Comparison of ENCODE assay signal across 1 mouse cellular context in the genomic region with DNA sequence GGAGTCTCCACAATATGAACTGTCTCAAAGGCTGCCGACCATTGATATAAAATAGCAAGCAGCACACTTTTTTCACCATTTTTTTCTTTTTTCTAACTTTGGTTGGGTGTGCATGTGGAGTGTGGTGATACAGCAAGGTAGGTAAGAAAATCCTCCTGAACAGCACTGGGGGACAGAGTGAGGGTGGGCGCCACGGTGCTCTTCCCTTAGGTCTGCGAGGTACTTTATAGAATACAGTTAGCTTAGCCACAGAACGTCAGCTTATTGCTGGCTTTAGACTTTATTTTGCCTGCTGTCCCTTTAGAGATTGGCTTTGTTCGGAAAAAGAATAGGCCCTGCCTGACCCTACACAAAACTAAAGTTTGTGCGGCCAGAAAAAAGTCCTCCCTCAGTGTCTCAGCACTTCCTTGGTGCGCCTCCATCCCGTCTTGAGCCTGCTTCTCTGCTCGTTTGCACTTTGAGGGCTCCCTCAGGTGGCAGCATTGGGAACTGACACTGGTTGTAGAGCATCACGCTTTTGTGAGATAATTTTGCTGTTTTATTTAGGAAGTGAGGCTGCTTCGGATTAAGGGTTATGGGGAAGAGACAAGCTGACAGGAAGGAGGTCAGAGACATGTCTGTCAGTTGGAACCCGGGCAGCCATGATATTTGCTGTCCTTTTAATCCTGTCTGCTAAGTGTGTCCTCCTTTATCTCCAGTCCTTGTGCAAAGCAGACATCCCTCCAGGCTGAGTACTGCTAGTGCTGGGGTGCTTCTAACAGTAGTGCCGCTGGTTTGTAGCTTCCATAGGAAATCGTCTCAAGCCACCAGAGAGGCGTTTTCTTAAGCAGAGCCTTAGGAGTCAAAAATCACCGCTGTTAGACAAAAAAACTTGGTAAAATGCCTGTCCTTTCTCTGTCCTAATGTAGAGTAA.
TF ChIP-seq lines count a peak whose summit lies in the region.

No protein-coding gene starts in this region.

TF ChIP-seq in CH12.LX, 34 proteins besides CTCF, POLR2A, EP300 and RAD21 (continued from another document):
- TF ChIP-seq JUND (conservative IDR thresholded peaks at IDR 0.05; ENCODE audit: low read depth, low read length) (no peak), ZNF384 (IDR thresholded peaks at IDR 0.05; ENCODE audit: low read depth, low read length) (no peak), MXI1 (IDR thresholded peaks at IDR 0.05; ENCODE audit: low read depth, low read length) (no peak), SMC3 (IDR thresholded peaks at IDR 0.05; ENCODE audit: low read depth, low read length) (peak; percentile 96), USF2 (conservative IDR thresholded peaks at IDR 0.05; ENCODE audit: low read depth, low read length) (no peak), RCOR1 (conservative IDR thresholded peaks at IDR 0.05; ENCODE audit: low read depth, low read length) (no peak), E2F4 (IDR thresholded peaks at IDR 0.05; ENCODE audit: insufficient replicate concordance, low read depth, low read length) (no peak), IRF4 (IDR thresholded peaks at IDR 0.05; ENCODE audit: low read depth, low read length) (peak; percentile 14; the same call in 1 of the 2 replicates), MAFK (IDR thresholded peaks at IDR 0.05; ENCODE audit: insufficient replicate concordance, low read length) (no peak), TCF12 (IDR thresholded peaks at IDR 0.05; ENCODE audit: low read depth, low read length) (no peak), CHD1 (IDR thresholded peaks at IDR 0.05; ENCODE audit: low read depth, low read length) (no peak), PAX5 (IDR thresholded peaks at IDR 0.05; ENCODE audit: low read length) (no peak), TBP (conservative IDR thresholded peaks at IDR 0.05; ENCODE audit: low read depth, low read length) (no peak), NRF1 (IDR thresholded peaks at IDR 0.05; ENCODE audit: low read depth, low read length) (no peak), HCFC1 (IDR thresholded peaks at IDR 0.05; ENCODE audit: low read depth, low read length) (no peak), MYC (IDR thresholded peaks at IDR 0.05; ENCODE audit: low read depth, low read length) (no peak; the same call in 1 of the 2 replicates), MEF2A (IDR thresholded peaks at IDR 0.05; ENCODE audit: borderline replicate concordance, low read depth, low read length) (peak; percentile 11; the same call in 1 of the 2 replicates), MAZ (IDR thresholded peaks at IDR 0.05; ENCODE audit: low read depth, low read length) (no peak), SIN3A (IDR thresholded peaks at IDR 0.05; ENCODE audit: low read length) (no peak), KAT2A (IDR thresholded peaks at IDR 0.05; ENCODE audit: insufficient replicate concordance, low read length) (no peak), ZC3H11A (IDR thresholded peaks at IDR 0.05; ENCODE audit: low read depth, low read length) (peak; percentile 69), ETS1 (conservative IDR thresholded peaks at IDR 0.05; ENCODE audit: low read depth, low read length) (no peak)
